Mouse (Mus musculus): Measurements from ENCODE around the gene Dglucy. TPM values are rescaled to one million over a fixed set of nuclear protein-coding genes. Genes with fewer than 3 reads are reported as not detected.

Gene Dglucy
- polyA plus RNA-seq, 1 experiment from 2014 or later, result 1.9 TPM

DNA sequence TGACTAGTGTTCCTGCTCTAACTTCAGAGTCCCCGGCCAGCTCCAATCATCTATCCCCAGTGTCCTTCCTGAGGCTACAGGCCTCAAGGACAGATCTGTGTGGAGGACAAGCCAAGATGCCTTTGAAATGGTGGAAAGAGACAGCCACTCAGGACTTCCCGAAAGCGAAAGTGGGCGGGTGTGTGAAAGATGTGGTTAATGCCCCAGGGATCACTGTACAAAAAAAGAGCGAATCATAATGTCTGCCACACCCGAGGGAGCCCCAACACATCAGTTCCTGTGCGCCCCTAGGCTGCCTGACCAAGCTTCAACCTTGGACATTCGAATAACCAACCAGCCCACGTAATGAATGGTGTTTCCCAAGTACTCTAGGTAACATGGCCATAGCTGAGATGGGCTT is 149.4 kb downstream of the Dglucy start:
- Histone ChIP-seq H3K9me3 (no peaks in the 10 kb centered on the region), H3K4me1 (no peaks in the 10 kb centered on the region), H3K4me2 (replicated peaks) (no peak overlapping the region), H3K36me3 (0 out of 2 replicates have a peak, but pooled peaks cover 4% of the 10 kb centered on the region), H3K27ac (no peak overlapping the region), H3K27me3 (no peaks in the 10 kb centered on the region), H3K9ac (no peak overlapping the region), H3K4me3 (no peak overlapping the region)
- no peak for ATAC-seq (ENCODE audit: low FRiP score, low read depth)
- 91% methylated on average over 9 of the region's 9 CpGs for WGBS

DNA sequence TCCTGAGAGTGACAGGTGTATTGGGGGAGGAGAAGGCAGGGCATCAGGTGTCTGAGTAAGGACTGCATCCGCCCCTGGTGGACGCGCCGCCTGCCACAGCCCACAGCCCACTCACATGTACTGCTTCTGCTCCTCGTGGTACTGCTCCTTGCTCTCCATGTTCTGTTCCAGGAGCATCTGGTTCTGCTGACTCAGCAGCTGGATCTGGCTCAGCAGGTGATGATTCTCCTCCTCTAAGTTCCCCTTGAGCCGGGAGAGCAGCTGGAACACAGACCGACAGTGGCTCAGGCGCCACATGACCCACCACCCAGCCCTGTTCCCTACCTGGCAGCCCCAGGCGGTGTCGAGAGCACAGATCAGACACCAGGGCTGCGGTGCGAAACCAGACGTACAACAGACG is 152.8 kb downstream of the Dglucy start:
- Histone ChIP-seq H3K27me3 (no peaks in the 10 kb centered on the region), H3K27ac (no peak overlapping the region), H3K4me2 (replicated peaks) (no peak overlapping the region), H3K36me3 (0 out of 2 replicates have a peak, but pooled peaks cover 4% of the 10 kb centered on the region), H3K9me3 (no peaks in the 10 kb centered on the region), H3K4me1 (no peaks in the 10 kb centered on the region), H3K4me3 (no peak overlapping the region), H3K9ac (no peak overlapping the region)
- ATAC-seq (ENCODE audit: low FRiP score, low read depth), result no peak
- WGBS, result 87% methylated on average over 14 of the region's 14 CpGs

DNA sequence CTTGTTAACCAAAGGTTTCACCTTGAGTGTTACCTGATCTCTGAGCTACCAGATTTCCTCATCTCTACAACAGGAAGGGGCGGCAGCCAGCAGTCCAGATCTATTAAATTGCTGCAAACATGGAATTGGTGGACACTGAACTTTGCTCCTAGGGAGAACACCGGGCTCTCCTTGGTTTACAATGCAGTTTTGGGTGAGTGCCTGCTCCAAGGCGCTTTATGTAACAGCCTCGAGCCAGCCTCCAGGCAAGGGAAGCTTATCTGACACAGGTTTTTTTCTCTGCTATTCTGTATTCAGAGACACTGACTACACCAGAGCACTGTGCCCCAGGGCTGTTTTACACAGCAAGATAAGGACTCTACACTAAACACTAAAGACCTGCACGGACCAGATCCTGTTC is 155.9 kb downstream of the Dglucy start:
- peaks cover 13% of the 10 kb centered on the region for H3K4me1 ChIP-seq
- H3K27me3 ChIP-seq, result no peaks in the 10 kb centered on the region
- H3K36me3 ChIP-seq, result 0 out of 2 replicates have a peak, but pooled peaks cover 4% of the 10 kb centered on the region
- WGBS, result 85% methylated on average over 5 of the region's 5 CpGs
- H3K9ac ChIP-seq, result no peak overlapping the region
- no peaks in the 10 kb centered on the region for H3K9me3 ChIP-seq
- H3K4me3 ChIP-seq, result no peak overlapping the region
- H3K27ac ChIP-seq, result no peak overlapping the region
- H3K4me2 ChIP-seq (replicated peaks), result no peak overlapping the region
- ATAC-seq (ENCODE audit: low FRiP score, low read depth), result no peak

DNA sequence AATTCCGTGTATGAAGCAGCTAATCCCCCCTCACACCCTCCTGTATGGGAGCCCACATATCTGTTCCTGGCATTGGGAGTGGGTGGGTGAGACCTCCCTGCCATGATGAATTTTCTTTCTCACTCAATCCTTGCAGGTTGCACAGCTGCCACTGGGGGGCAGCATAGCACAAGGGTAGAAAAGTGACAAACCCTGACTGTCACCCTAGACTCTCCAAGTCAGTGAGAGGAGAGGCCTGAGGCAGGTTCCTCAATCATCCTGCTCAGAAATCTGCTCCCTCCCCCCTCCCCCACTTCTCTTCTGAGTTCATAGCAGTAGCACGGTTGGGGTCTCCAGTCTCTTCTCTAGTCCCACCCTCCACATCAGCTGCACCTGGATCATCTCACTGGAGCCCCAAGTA is 157.3 kb downstream of the Dglucy start:
- ATAC-seq (ENCODE audit: low FRiP score, low read depth), result 0 out of 2 replicates have a peak, but pooled peaks have one; percentile 46
- Histone ChIP-seq H3K27ac (no peak overlapping the region), H3K4me1 (peaks cover 13% of the 10 kb centered on the region), H3K9ac (no peak overlapping the region), H3K36me3 (0 out of 2 replicates have a peak, but pooled peaks cover 4% of the 10 kb centered on the region), H3K9me3 (no peaks in the 10 kb centered on the region), H3K4me3 (no peak overlapping the region), H3K27me3 (no peaks in the 10 kb centered on the region), H3K4me2 (replicated peaks) (no peak overlapping the region)
- WGBS, result 22% methylated on average over 2 of the region's 2 CpGs

DNA sequence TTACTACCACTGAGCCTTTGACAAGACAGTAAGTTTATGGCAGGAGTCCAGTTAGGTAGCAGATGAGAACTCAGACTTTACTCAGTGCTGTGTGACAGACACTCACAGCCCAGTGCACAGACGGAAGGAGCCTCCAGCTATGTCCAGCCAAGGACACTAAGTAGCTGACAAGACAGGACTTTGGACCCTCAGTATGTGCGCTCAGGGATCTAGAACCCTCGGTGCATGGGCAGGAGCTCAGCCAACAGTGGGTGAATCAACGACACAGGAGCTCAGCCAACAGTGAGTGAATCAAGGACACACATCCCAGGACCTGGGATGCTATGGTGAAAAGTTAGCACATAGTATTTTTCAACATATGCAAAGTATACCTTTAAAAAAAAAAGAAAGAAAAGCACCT is 157.9 kb downstream of the Dglucy start:
- H3K4me3 ChIP-seq, result no peak overlapping the region
- H3K36me3 ChIP-seq, result 0 out of 2 replicates have a peak, but pooled peaks cover under 1% of the 10 kb centered on the region
- H3K9me3 ChIP-seq, result no peaks in the 10 kb centered on the region
- H3K9ac ChIP-seq, result no peak overlapping the region
- 87% methylated on average over 4 of the region's 4 CpGs for whole genome bisulfite sequencing
- no peaks in the 10 kb centered on the region for H3K27me3 ChIP-seq
- no peak overlapping the region for H3K4me2 ChIP-seq (replicated peaks)
- ATAC-seq (ENCODE audit: low FRiP score, low read depth), result no peak
- peaks cover 13% of the 10 kb centered on the region for H3K4me1 ChIP-seq
- no peak overlapping the region for H3K27ac ChIP-seq

DNA sequence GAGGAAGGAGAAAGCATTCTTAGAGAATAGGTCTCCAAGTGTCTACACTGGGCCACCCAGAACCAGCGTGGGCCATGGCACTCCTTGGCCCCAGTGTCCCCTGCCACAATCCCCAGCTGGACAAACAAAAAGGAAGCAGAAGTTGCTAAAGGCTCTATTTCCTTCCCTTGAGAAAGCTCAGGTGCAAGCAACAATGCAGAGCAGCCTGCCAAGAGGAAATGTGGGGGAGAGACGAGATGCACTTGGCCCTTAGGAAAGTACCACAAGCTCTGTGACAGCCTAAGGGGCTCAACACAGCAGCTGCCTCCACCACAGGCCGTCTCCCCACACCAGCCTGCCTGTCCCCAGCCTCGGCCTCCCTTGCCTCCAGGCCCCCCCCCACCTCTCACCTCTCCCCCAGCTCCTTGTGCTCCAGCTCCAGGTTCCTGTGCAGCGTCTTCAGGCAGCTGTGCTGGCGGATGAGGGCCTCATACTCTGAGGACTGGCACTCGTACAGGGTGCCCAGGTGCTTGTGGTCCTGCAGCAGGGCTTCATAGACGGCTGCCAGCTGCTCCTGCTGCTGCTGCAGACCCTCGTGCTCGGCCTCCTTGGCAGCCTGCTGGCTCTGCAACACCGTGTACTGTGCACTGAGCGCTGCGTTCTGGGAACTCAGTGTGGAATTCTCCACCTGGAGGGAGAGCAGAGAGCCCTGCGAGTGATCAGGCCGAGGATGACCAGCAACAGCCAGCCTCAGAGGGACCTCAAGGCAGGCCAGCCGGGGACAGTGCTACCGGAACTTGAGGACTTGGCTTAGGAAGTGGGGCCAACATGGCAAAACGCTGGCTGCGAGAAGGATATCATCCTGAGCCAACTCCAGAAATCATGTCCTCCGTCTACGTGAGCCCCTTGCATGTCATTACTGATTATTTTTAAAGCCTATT is 158.8 kb downstream of the Dglucy start:
- H3K4me1 ChIP-seq, result peaks cover 13% of the 10 kb centered on the region
- no peak overlapping the region for H3K4me3 ChIP-seq
- H3K9me3 ChIP-seq, result no peaks in the 10 kb centered on the region
- 64% methylated on average over 21 of the region's 21 CpGs for WGBS
- H3K36me3 ChIP-seq, result no peaks in the 10 kb centered on the region
- H3K9ac ChIP-seq, result 0 out of 2 replicates have a peak overlapping the region, but pooled peaks have one; percentile 31
- no peaks in the 10 kb centered on the region for H3K27me3 ChIP-seq
- no peak overlapping the region for H3K4me2 ChIP-seq (replicated peaks)
- ATAC-seq (ENCODE audit: low FRiP score, low read depth), result peak; percentile 21; the same call in 1 of the 2 replicates
- peak overlapping the region; percentile 58 for H3K27ac ChIP-seq

DNA sequence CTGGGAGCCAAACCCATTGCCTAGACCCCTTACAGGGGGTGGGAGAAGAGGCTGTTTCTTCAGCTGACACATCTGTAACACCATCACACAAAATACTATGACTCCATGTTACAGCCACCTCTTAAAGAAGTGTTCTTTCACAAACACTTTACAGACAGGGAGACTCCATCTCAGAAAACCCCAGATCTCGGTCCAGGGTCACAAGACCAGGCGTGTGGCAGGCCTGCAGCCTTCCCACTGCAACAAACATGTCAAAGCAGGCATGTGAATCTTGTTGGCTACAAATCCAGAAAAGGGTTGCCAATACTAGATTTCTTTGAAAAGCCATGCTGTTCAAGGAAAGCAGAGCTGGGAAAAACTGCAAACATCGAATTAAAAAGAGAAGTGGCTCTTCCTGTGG is 162.5 kb downstream of the Dglucy start:
- Histone ChIP-seq H3K4me2 (replicated peaks) (no peak overlapping the region), H3K4me3 (no peak overlapping the region), H3K9me3 (no peaks in the 10 kb centered on the region), H3K36me3 (peaks cover 9% of the 10 kb centered on the region; the same call in 1 of the 2 replicates), H3K9ac (no peak overlapping the region), H3K27me3 (no peaks in the 10 kb centered on the region), H3K27ac (no peak overlapping the region), H3K4me1 (peaks cover 13% of the 10 kb centered on the region)
- 84% methylated on average over 3 of the region's 3 CpGs for WGBS
- ATAC-seq (ENCODE audit: low FRiP score, low read depth), result no peak

DNA sequence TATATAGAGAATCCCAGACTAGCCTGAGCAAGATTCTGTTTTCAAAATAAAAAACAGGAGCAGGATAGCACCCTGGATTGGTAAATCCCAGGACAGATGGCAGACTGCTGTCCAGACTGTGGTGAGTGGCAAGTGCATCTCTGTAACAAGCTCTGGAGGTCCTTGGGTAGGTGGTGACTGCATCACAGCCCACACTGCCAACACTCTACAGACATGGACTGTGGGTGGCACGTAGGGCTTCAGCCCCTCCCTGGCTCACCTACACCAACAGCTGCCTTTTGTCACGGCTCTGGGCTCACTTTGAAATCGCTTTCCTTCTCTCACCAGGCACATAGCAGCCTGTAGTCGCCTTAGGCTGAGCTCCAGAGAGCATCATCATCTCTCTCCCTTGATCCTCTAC is 164.3 kb downstream of the Dglucy start:
- Histone ChIP-seq H3K27me3 (no peaks in the 10 kb centered on the region), H3K4me2 (replicated peaks) (no peak overlapping the region), H3K27ac (no peak overlapping the region), H3K4me1 (peaks cover 1% of the 10 kb centered on the region; the same call in 1 of the 2 replicates), H3K9me3 (no peaks in the 10 kb centered on the region), H3K4me3 (no peak overlapping the region), H3K9ac (no peak overlapping the region), H3K36me3 (peaks cover 18% of the 10 kb centered on the region)
- WGBS, result 77% methylated on average over 4 of the region's 4 CpGs
- ATAC-seq (ENCODE audit: low FRiP score, low read depth), result no peak

DNA sequence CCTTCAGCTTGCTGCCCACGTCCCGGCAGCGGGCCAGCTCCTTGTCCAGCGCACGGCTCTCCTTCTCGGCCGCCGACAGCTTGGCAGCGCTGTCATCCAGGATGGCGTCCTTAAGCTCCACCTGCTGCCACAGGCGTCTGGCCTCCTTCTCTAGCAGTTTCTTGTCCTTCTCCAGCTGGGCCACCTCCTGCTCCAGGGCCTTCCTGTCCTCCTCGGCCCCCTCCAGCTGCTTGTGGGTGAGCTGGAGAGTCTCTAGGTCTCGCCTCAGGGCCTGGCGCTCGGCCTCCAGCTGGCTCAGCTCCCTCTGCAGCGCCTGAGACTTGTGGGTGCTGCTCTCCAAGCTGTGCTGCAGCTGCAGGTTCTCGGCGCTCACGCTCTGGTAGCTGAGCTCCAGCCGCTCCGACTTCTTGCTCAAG is 166.1 kb downstream of the Dglucy start:
- ATAC-seq (ENCODE audit: low FRiP score, low read depth), result no peak
- H3K9ac ChIP-seq, result no peak overlapping the region
- H3K36me3 ChIP-seq, result peaks cover 18% of the 10 kb centered on the region
- no peak overlapping the region for H3K4me3 ChIP-seq
- no peak overlapping the region for H3K4me2 ChIP-seq (replicated peaks)
- WGBS, result 91% methylated on average over 21 of the region's 21 CpGs
- no peak overlapping the region for H3K27ac ChIP-seq
- no peaks in the 10 kb centered on the region for H3K4me1 ChIP-seq
- no peaks in the 10 kb centered on the region for H3K9me3 ChIP-seq
- no peaks in the 10 kb centered on the region for H3K27me3 ChIP-seq

DNA sequence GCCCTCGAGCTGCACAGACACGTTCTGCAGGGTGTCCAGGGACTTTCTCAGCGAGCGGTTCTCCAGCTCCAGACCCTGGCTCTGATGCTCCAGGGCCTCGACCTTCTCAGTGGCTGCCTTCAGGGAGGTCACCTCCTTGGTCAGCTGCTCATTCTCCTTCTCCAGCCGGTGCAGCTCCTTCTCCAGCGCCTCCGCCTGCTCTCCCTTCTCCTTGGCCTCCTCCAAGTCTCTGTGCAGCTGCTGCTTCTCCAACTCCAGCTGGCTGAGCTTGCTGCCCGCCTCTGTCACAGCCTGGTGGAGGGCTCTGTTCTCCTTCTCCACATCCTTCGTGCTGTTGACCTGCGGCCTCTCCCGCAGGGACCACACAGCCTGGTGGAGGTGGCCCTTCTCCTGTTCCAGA is 166.6 kb downstream of the Dglucy start:
- Histone ChIP-seq H3K27me3 (no peaks in the 10 kb centered on the region), H3K4me2 (replicated peaks) (no peak overlapping the region), H3K9ac (no peak overlapping the region), H3K4me3 (no peak overlapping the region), H3K4me1 (no peaks in the 10 kb centered on the region), H3K36me3 (peaks cover 18% of the 10 kb centered on the region), H3K9me3 (no peaks in the 10 kb centered on the region), H3K27ac (no peak overlapping the region)
- ATAC-seq (ENCODE audit: low FRiP score, low read depth), result no peak
- 85% methylated on average over 12 of the region's 12 CpGs for WGBS

DNA sequence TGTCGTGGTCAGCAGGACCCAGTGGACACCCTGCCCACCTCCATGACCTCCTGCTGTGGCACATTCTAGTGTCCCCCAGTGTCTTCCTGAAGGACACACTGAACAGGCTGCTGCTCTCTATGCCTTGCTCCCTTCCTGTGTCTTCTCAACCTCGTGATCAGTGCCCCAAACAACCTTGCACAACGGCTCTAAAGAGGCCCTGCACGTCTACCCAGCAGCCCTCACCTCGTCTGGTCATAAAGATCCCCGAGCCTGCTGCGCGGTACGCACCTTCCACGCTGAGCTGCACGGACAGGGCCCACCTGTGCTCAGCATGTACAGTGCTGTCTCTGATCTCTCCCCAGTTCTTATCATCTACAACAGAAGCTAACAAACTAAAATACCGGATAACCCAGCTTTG is 167.1 kb downstream of the Dglucy start:
- no peak for ATAC-seq (ENCODE audit: low FRiP score, low read depth)
- Histone ChIP-seq H3K36me3 (peaks cover 18% of the 10 kb centered on the region), H3K27me3 (no peaks in the 10 kb centered on the region), H3K4me1 (no peaks in the 10 kb centered on the region), H3K4me3 (no peak overlapping the region), H3K9me3 (no peaks in the 10 kb centered on the region), H3K27ac (no peak overlapping the region), H3K9ac (no peak overlapping the region), H3K4me2 (replicated peaks) (no peak overlapping the region)
- WGBS, result 87% methylated on average over 12 of the region's 12 CpGs

Data from limb, embryonic 13.5 days (tissue).